18 mouse cellular contexts compared by ENCODE assay signal in the genomic region with DNA sequence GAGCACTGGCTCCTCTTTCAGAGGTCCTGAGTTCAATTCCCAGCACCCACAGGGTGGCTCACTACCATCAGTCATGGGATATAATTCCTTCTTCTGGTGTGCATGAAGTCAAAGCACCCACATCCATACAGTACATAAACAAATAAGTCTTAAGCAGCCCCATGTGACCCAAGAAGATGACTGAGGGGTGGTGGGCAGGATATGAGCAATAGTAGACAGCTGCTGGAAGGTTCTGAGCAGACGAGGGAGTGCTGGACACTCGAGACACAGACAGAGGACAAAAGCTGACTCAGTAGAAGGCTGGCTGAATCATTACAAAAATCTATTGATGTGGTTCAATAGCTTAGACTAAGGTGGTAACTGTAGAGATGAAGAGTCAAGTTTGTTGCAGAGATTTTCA.
"Had no signal": no experiment of that assay in that cellular context is flagged by ENCODE, and none has a peak within 500 bp of the region (broad histone marks: within the 10 kb centered on the region; RNA-seq: fewer than 3 reads in every experiment).

No protein-coding gene starts in this region.

- H3K4me3 ChIP-seq: megakaryocyte, embryonic 14.5 days; midbrain, embryonic 10.5 days; midbrain, embryonic 12.5 days; neural tube, embryonic 12.5 days had no signal

- H3K27ac ChIP-seq: midbrain, embryonic 10.5 days; midbrain, embryonic 12.5 days; neural tube, embryonic 12.5 days had no signal

- H3K36me3 ChIP-seq: midbrain, embryonic 10.5 days; midbrain, embryonic 12.5 days; neural tube, embryonic 12.5 days had no signal

- H3K9me3 ChIP-seq: megakaryocyte, embryonic 14.5 days; midbrain, embryonic 10.5 days; midbrain, embryonic 12.5 days; neural tube, embryonic 12.5 days had no signal

- H3K4me1 ChIP-seq: megakaryocyte, embryonic 14.5 days had no signal

- H3K9ac ChIP-seq: lung, embryonic 14.5 days; midbrain, embryonic 12.5 days; neural tube, embryonic 12.5 days had no signal

- DNase-seq: lung, adult 18-20 months; lung, embryonic 14.5 days; lung, postnatal 10 days; lung, postnatal 4 days; midbrain, embryonic 14.5 days; retina, postnatal 1 day; right cerebral cortex, adult 18-20 months; right cerebral cortex, postnatal 25 days; right cerebral cortex, postnatal 4 days; spleen, adult 18-20 months; thymus, adult 18-20 months; thymus, postnatal 14 days; thymus, postnatal 36 days had no signal

- H3K27me3 ChIP-seq: midbrain, embryonic 12.5 days; neural tube, embryonic 12.5 days had no signal

- H3K4me2 ChIP-seq: lung, embryonic 14.5 days; midbrain, embryonic 12.5 days; neural tube, embryonic 12.5 days had no signal

- ATAC-seq: midbrain, embryonic 16.5 days had no signal
